Mouse (Mus musculus) kidney, adult 11 months (tissue): Measurements from ENCODE around the gene Krtap16-1.

Experiments
- DNase-seq: peaks from one replicate; pipeline ENCODE4 v3.0.0; 2022

Gene Krtap16-1

DNA sequence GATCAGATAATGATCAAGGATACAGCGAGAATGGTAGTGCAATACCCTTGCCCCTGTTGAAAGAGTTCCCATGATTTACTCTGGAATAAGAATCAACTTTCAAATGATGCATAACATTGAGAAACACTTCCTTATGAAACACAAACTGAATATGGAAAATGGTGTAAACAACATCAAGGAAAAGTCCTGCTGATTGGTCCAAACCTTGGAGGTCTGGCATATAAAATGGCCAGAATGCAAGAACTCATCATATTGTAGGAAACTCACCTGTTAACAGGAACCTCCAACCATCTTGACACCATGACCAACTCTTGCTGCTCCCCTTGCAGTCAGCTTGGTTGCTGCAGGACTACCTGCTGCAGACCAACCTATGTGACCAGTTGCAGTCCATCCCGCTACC is 38.2 kb downstream of the Krtap16-1 start, which contains the start of gene Krtap9-5:
Gene Krtap9-5 (plus strand): TSS at position 301 of the 400 bp plus-strand sequence.
- DNase-seq, result no peak

- no peak for DNase-seq
These were observed 48.6 kb downstream of the Krtap16-1 start for GRCm38 (mm10) chr11:99937751-99938264.

- DNase-seq, result no peak
These were observed 50.4 kb downstream of the Krtap16-1 start, which contains the start of gene Krtap31-2 for GRCm38 (mm10) chr11:99935991-99936390. Gene Krtap31-2, plus strand, starts transcription at chr11:99936291.
